Mouse (Mus musculus) testis, postnatal 14 days (tissue): Measurements from ENCODE around the gene Col13a1.

Experiments
- DNase-seq: peaks from one replicate; pipeline ENCODE4 v3.0.0; 2021; ENCODE audit warnings: low spot score

Col13a1 gene

DNA sequence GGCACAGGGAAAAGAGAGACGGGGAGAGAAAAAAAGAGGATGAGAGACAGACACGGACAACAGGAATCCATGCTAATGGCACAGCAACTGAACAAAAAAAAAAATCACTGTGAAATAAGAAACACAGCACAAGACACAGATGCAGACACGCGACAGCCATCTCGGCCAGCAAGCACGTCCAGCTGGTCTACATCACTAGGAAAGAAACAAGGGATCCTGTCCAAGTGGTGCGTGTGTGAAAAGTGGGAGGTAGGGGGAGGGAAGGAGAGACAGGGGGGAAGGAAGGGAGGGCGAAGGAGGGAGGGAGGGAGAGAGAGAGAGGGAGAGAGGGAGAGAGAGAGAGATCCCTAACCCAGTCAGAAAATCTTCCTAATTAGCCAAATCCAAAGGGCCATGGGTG lies 73.6 kb downstream of the Col13a1 start:
- no peak for DNase-seq

DNA sequence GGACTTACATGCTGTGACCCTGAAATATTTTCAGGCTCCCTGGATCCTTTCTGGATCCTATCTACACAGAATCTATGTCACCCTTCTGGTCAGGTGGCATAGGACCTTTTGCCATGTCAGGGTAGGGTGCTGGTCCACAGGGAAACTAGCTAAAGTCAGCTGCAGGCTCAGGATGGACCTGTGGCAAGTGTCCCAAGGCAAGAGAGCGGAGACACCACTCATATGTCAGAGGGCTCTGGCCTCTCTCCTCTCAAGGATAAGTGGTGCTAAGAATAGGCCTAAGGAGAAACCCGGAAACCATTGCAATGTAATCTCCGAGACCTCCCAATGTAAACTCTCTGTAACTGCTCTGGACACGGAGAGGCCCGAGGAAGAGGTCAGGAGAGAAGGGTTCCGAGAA lies 80.8 kb downstream of the Col13a1 start:
- no peak for DNase-seq

DNA sequence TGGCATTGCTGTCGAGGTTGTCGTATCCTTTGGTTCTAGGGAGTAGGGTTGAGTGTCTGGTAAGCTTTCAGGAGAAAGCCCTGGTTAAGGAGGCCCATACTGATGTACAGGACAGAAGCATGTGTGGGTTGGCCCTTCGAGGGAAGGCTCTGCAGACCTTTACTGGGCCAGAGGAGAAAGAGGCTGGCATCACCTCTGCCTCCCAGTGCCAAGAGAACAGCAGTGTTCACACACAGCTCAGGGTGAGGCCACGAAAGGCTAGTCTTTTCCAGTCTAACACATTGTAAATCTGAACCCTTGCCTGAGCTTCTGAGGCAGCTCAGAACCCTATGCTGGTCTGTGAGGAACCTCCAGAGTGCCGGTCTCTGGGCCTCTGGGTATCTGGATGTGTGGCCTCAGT lies 84.3 kb downstream of the Col13a1 start:
- DNase-seq, result no peak

DNA sequence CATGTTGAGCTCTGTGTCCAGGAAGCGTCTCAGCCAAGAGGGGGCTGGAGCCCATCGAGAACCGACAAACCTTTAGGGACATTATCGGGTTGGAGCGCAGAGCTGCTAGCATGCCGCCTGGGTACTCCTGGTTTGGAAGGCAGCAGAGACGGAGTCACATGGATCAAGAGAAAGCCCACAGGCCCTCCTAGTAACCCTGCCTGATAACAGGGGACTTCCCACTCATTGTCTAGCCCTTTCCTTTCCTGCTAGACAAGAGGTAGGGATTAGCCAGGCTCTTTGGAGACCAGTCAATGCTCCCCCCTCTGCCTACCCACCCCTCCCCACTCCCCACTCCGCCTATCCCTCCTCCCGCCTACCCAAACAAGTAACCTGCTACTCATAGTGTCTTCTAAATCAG lies 87.8 kb downstream of the Col13a1 start:
- DNase-seq, result no peak

DNA sequence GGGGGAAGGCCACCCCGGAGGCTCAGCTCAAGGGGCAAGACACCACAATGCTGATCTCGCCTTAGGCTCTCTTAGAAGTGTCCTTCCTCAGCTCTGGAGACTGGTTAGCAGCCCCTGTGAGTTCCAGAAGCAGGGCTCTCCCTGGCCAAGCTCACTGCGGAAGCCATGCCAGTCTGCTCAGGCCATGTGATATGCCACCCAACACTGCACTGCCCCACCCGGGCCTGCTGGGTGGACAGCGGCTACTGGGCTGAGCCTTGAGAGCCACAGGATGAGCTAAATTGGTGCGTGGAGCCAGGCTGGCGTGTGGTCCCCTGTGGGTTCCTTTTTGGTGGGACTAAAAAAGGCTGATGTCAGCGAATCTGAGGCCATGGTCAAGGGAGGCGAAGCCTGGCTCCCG lies 88.6 kb downstream of the Col13a1 start:
- DNase-seq, result no peak

DNA sequence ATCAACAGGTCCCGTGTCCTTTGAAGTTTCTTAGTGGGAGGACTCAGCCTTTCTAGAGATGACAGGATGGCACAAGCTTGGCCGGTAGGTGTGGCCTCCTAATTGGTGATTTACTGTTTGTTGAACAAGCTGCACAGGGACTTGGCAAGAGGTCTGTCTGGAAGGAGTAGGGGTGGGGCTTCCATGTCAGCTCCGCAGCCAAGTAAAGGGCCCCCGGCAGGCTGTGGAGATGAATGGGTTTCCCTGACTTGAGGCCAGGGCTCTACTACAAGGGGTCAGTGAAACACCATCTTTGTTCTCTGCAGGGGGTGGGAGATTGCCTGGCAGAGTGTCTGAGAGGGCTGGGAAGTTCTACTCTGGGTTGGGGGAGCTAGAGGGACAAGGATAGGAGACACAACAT lies 99.5 kb downstream of the Col13a1 start:
- DNase-seq, result no peak

DNA sequence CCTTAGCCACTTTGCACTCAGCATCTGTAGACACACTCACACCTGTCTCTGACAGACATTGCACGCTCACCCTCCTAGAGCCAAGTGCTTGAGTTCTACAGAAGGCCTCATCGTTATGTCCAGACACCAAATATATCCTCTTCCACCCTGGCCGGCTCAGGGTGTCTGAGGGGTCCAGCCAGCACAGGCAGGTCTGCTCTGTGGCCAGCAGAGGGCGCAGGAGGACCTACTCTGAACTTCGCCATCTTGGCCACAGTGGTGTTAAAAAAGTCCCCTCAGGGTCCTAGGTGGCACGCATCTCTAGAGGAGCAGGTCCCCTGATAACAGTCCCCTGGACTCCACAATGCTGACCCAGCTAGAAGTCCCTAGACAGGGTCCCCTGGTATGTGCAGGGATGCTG lies 101.1 kb downstream of the Col13a1 start:
- peak; percentile 35 for DNase-seq

DNA sequence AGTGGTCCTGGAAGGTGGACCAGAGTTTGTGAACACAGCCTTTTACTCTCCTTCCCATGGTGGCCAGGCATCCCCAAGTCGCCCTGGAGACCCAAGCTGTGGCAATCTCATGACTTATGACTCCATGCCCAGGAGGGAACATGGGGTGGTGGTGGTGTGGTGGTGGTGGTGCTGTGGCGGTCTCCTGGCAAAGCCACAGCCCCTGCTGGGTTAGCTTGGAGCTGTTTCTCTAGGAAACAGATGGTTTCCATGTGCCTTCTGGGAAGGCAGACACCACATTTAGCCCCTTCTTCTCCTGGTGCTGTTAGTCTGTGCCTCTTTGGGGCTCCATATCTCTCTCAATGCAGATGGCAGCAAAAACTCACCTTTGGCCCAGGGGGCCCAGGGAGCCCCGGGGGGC lies 109.1 kb downstream of the Col13a1 start:
- no peak for DNase-seq

DNA sequence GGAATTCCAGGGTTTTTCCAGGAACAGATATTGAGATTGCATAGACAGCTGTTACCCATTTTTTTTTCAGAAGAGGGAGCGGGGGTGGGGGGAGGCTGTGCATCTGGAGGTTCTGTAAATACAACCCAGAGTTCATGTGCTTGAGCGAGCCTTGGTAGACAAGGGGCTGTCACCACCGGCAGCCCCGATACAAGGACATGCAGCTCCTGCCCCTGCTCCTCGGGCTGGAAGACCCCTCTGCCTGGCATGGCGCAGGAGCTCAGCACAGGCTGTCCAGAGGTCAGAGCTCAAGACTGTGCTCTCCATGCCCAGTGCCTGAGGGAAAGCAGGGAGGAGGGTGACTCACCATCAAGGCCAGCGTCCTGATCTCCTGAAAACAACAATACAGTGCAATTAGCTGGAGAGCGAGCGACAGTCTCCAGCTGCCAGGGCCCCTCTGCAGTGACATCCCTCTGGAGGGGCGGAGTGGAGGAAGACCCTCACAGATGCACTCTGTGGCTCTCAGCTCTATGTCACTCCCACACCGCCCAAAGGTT lies 112.8 kb downstream of the Col13a1 start:
- DNase-seq, result no peak

DNA sequence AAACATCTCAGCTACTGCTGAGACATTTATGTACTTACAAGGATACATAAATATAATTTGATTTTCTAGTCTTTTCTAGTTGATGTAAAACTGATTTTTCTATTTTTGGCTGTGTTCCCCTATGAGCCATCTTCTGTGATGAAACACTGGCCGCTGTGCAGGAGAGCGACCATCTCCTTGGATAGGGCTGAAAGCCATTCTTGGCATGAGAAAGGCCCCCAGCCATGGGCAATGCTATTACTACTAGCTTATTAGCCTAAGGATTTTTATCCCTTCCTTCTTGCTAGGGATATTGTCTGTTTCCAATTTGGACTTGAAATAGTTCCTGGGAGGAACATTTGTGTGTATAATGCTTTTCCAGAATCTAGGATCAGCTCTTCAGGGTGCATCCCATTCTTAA lies 119.5 kb downstream of the Col13a1 start:
- DNase-seq, result no peak

DNA sequence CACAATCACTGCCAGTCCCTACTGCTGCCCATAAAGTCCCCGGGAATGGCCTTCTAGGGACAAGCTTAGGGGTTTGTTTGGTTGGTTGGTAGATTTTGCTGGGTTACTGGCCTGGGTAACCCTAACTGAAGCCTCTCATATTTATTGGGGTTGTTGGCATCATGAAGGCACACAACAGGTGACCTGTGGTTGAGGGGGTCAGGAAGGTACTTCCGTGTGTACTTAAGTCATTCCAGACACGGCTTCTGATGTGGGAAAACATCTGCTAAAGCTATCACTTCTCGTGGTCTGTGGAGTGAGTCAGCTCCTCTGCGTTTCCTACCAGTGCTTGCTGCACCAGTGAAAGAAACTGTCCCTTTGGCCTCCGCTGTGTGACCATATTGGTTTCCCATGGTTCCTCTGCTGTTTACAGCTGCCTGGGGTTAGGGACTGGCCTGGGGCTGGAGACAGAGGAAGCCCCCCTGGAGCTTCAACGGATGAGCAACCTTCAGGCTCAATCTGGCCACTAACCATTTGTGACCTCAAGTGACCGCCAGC lies 123.7 kb downstream of the Col13a1 start:
- no peak for DNase-seq

DNA sequence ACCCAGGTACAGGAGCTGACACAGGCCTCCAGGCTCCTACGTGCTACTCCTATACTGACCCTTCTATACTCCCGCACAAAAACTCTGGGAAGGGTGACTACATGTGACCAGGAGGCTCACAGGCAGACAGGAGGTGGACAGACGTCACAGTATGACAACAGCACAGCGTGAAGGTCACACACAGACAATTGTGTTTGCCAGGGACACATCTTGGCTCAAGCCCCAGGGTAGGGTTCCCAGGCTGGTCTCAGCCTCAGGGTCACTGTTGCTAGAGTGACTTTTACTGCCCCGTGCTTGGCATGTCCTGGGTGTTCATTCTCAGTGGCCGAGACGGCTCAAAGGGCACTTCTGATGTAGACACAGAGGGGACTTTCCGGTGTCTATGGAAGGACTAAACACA lies 126.1 kb downstream of the Col13a1 start:
- DNase-seq, result no peak

DNA sequence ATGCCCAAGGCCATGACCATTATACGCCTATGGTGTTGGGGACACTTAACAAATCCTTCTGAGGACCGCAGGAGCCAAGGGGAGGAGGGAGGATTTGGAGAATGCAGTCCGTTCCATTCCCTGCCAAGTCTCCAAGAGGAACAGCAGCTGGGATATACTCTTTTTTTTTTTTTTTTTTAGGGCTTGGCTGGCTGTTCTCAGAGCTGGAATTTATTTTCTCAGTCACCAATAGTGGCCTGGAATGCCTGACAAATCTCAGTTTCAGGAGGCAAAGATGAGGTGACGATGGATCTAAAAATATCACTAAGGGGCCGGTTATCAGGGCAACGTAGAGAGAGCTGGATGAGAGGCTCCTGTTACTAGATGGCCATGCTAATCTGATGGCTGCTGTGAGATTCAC lies 130.4 kb downstream of the Col13a1 start:
- no peak for DNase-seq

DNA sequence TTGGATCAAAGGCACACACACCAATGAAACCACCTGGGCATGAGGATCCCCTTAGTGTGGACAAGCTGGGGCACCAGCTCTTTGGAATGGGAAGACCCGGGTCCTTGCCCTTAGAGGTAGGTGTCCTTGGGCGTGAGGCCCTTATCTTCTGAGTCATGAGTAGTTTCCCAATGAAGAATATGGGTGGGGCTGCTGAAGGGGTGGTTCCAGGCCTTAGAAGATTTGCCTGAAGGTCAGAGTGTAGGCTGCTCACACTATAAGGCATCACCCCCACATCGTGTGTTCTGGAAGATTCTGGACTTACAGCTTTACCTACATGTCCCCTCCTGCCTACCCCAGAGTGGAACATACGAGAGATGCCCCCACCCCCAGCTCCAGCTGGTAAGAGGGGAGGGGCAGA lies 133.4 kb downstream of the Col13a1 start:
- DNase-seq, result no peak

DNA sequence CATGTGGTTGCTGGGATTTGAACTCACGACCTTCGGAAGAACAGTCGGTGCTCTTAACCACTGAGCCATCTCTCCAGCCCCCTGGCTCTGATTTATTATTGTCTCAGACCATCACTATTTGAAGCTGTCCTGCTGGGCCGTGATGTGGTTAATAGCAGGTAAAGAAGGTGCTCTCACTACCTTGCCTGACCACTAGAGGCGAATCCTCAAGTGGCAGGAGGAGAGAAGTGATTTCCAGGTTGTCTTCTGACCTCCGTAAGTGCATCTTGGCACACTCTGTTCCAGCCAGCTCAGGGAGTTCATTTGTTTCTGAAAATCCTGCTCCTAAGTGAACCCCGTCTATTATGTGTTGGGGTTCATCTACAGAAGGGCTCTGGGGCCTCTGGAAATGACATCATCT lies 134.4 kb downstream of the Col13a1 start:
- no peak for DNase-seq

DNA sequence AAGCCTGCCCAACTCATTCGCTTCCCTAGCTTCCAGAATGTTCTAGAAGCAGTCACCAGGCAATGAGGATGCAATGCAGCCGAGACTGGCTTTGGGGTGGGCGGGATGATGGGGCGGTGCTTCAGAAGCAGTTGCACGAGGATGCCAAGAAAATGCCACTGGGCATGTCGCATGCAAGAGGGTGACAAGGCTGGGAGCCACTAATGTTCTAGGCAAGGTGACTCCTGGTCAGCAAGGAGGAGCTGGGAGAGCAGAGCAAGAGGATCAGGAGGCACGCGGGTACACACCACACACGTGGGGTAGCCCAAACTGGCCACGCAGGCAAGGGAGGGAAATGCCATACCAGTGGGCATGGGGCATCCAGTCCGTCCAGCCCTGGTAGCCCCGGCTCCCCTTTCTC lies 136.6 kb downstream of the Col13a1 start:
- DNase-seq, result no peak

DNA sequence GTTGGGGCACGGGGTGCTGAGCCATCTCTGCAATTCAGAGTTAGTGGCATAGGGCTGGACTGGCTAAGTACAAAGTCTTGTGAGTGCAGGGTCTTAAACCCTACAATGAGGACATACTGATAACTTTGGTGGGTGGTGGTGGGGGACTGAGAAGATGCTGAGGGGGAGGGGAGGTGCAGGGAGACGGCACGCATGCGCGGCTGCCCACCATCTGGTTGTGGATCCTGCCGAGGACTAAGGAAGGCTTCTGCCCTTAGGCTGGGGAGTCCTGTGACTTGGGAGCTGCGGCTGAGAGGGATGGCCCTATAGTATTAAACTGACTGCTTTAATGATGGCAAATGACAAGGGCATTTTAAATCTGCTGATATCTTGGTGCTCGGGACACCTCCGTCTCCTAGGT lies 139.6 kb downstream of the Col13a1 start:
- no peak for DNase-seq

DNA sequence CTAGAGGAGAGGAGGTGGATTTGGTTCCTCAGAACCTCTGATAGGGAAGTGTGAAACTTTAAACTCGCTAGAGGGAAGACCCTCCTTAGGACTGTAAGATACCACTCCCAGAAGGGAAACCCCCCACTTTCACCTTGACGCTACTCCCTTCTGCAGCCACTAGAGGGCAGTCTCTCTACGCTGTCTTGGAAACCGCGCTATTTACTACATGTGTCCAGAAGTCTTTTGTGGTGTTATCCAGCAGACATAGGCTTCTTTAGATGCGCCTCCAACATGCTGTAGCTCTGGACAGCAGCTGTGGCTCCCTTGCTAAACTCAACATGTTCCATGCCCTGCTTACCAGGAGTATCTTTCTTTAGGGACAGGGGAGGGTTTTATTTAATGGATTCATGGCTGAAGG lies 140.1 kb downstream of the Col13a1 start:
- DNase-seq, result peak; percentile 58

DNA sequence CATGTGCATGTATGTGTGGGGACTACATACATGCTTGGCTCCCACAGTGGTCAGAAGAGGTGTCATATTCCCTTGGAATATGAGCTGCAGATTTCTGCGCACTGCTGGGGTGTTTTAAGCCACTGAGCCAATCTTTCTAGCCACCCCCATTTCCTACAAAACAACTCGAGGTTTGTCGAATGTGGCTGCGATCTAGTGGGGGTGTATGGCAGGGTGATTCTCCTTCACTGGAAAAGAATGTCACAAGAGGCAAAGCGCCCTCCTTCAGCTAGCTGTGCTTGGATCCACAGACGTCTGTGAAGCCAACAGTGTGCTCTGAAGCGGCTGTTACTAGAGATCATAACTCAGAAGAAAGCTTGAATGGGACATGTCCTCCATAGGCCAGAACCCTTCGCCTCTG lies 141.6 kb downstream of the Col13a1 start:
- no peak for DNase-seq

DNA sequence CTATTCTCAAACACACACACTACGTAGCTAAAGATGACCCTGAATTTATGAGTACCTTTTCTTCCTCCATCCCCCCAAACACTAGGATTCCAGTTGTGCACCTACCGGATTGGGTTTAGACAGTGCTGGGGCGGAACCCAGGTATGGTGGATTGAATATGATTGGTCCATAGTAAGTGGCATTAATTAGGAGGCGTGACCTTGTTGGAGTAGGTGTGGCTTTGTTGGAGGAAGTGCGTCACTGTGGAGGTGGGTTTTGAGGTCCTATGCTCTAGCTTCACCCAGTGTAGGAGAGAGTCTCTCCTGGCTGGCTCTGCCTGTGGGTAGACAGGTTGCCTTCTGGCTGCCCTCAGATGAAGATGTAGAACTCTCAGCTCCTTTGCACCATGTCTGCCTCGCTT lies 144.6 kb downstream of the Col13a1 start:
- DNase-seq, result peak; percentile 40

DNA sequence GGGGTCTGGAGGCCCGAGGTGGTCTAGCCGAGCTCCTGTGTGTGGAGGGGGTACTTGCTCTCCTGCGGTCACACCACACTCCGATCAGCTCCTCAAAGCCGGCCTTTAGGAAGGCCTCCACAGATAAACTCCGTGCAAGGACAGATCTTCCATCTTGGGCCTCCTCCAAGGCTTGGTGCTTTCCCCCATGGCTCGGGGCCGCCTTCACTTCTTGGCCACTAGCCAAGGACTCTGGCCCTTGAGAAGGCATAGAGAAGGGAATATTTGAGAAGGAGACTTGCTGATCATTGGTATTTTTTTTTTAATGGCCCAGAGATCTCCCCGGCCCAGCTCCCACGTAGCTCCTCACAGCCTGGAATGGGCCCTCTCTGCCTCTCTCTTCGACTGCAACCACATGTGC lies 146.2 kb downstream of the Col13a1 start:
- peak; percentile 49 for DNase-seq

DNA sequence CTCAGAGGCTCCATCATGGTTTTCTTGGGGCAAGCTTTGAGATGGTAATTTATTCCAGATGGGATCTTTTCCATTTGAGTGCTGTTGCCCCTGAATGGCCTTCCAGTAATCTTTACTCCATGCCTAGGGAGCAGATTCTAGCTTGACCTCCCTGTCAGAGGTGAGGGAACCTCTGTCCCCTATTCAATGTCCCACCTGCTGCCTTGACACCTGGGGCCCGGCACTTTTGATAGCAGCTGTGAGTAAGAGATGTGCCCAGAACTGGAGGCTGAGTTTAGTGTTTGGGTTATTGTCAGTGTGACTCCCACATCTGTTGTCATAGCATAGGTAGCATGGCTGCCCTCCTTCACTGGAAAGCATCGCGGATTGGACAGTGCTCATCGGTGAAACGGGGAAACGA lies 147.2 kb downstream of the Col13a1 start:
- DNase-seq, result no peak

DNA sequence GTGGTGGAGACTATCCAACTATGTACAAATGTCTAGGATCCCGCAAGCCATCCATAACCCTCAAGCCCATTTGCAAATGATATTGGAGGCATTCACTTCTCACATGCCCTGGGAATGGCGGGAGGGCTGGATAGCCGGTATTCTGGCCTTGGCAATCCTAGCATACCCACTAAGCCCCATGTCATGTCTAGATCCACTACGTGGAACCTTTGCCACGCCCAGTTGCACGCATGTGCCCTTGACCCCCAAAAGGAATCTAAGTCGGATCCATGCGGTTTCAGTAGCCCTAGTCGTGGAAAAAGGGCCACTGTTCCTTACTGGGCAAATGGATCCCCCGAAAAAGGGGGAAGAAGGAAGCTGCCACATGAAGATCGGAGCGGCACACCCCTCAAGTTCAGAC lies 147.7 kb downstream of the Col13a1 start:
- no peak for DNase-seq

DNA sequence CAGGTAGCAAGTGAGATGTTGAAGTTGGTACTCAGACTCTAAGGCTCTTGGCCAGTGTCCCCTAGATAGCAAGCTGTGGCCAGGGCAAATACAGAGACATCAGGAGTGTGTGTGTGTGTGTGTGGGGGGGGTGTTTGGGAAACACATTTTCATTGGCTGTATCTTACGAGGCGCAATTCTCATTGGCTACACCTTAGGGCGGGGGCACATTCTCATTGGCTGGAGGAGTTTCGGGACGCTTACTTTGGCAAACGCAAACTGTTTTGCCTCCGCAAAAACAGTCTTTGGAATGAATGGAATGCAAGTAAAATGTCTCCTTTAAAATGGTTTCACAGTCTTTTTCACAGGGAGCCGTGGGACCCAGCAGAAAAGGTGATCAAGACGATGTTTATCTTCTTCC lies 148.1 kb downstream of the Col13a1 start:
- no peak for DNase-seq

DNA sequence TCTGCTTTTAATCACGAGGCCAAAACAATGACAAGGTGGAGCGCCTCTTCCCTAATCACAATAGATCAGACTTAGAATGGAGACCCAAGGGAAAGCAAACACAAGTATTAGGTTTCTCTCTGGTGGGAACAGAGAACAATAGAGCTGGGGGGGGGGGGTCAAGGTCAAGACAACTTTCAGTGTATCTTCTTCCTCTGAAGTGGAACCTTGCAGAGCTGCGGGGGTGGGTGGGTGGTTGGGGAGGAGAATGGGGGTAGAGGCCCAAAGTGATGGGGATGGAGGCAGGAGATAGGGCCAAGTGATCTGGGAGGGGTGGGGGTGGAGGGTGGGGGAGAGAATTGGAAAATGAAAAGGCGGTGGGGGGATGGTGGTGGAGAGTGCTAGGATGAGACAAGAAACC lies 149.9 kb downstream of the Col13a1 start:
- no peak for DNase-seq
